Mouse (Mus musculus): Measurements from ENCODE around the gene Angptl8. TPM values are rescaled to one million over a fixed set of nuclear protein-coding genes. Genes with fewer than 3 reads are reported as not detected.

Angptl8 gene
- not detected for polyA plus RNA-seq (2014; fragmentation: Illumina TruSeq; extraction: RNeasy Lipid Tissue Mini Kit (QIAGEN cat#74804); ENCODE audit: low read depth, low replicate concordance)

GRCm38 (mm10) chr9:21835258-21835912 lies at the start of gene Angptl8:
Gene Angptl8 (plus strand): TSS chr9:21835510.

GRCm38 (mm10) chr9:21798345-21799009 lies 36.8 kb upstream of the Angptl8 start, which contains the start of gene Kank2:
Gene Kank2 (minus strand): TSS chr9:21798744.

GRCm38 (mm10) chr9:21852128-21853091 lies 17.1 kb downstream of the Angptl8 start, which contains the start of gene Dock6:
Gene Dock6 (minus strand): TSS chr9:21852635.

Other genes starting within 250 kb of the Angptl8 start
- 55.9 TPM for gene Timm29, start 242.8 kb upstream of the Angptl8 start, polyA plus RNA-seq (2014; fragmentation: Illumina TruSeq; extraction: RNeasy Lipid Tissue Mini Kit (QIAGEN cat#74804); ENCODE audit: low read depth, low replicate concordance)
- 6.8 TPM for gene Yipf2, start 242.7 kb upstream of the Angptl8 start, polyA plus RNA-seq (2014; fragmentation: Illumina TruSeq; extraction: RNeasy Lipid Tissue Mini Kit (QIAGEN cat#74804); ENCODE audit: low read depth, low replicate concordance)
- 3.3 TPM for gene Smarca4, start 219.3 kb upstream of the Angptl8 start, polyA plus RNA-seq (2014; fragmentation: Illumina TruSeq; extraction: RNeasy Lipid Tissue Mini Kit (QIAGEN cat#74804); ENCODE audit: low read depth, low replicate concordance)
- 6.7 TPM for gene Ldlr, start 112.0 kb upstream of the Angptl8 start, polyA plus RNA-seq (2014; fragmentation: Illumina TruSeq; extraction: RNeasy Lipid Tissue Mini Kit (QIAGEN cat#74804); ENCODE audit: low read depth, low replicate concordance)
- 1.2 TPM for gene Spc24, start 75.2 kb upstream of the Angptl8 start, polyA plus RNA-seq (2014; fragmentation: Illumina TruSeq; extraction: RNeasy Lipid Tissue Mini Kit (QIAGEN cat#74804); ENCODE audit: low read depth, low replicate concordance)
- 4.7 TPM for gene Kank2, start 36.8 kb upstream of the Angptl8 start, polyA plus RNA-seq (2014; fragmentation: Illumina TruSeq; extraction: RNeasy Lipid Tissue Mini Kit (QIAGEN cat#74804); ENCODE audit: low read depth, low replicate concordance)
- 3.0 TPM for gene Dock6, start 17.1 kb downstream of the Angptl8 start, polyA plus RNA-seq (2014; fragmentation: Illumina TruSeq; extraction: RNeasy Lipid Tissue Mini Kit (QIAGEN cat#74804); ENCODE audit: low read depth, low replicate concordance)
- gene Rab3d, start 82.7 kb downstream of the Angptl8 start, polyA plus RNA-seq (2014; fragmentation: Illumina TruSeq; extraction: RNeasy Lipid Tissue Mini Kit (QIAGEN cat#74804); ENCODE audit: low read depth, low replicate concordance): 1.9 TPM
- gene Ccdc159, start 92.0 kb downstream of the Angptl8 start, polyA plus RNA-seq (2014; fragmentation: Illumina TruSeq; extraction: RNeasy Lipid Tissue Mini Kit (QIAGEN cat#74804); ENCODE audit: low read depth, low replicate concordance): not detected
- 0.97 TPM for gene Tmem205, start 92.0 kb downstream of the Angptl8 start, polyA plus RNA-seq (2014; fragmentation: Illumina TruSeq; extraction: RNeasy Lipid Tissue Mini Kit (QIAGEN cat#74804); ENCODE audit: low read depth, low replicate concordance)
- not detected for gene Plppr2, start 101.5 kb downstream of the Angptl8 start, polyA plus RNA-seq (2014; fragmentation: Illumina TruSeq; extraction: RNeasy Lipid Tissue Mini Kit (QIAGEN cat#74804); ENCODE audit: low read depth, low replicate concordance)
- 6.1 TPM for gene Swsap1, start 120.2 kb downstream of the Angptl8 start, polyA plus RNA-seq (2014; fragmentation: Illumina TruSeq; extraction: RNeasy Lipid Tissue Mini Kit (QIAGEN cat#74804); ENCODE audit: low read depth, low replicate concordance)
- gene Epor, start 128.0 kb downstream of the Angptl8 start, polyA plus RNA-seq (2014; fragmentation: Illumina TruSeq; extraction: RNeasy Lipid Tissue Mini Kit (QIAGEN cat#74804); ENCODE audit: low read depth, low replicate concordance): not detected
- 2.5 TPM for gene Rgl3, start 153.9 kb downstream of the Angptl8 start, polyA plus RNA-seq (2014; fragmentation: Illumina TruSeq; extraction: RNeasy Lipid Tissue Mini Kit (QIAGEN cat#74804); ENCODE audit: low read depth, low replicate concordance)
- gene Ccdc151, start 167.1 kb downstream of the Angptl8 start, polyA plus RNA-seq (2014; fragmentation: Illumina TruSeq; extraction: RNeasy Lipid Tissue Mini Kit (QIAGEN cat#74804); ENCODE audit: low read depth, low replicate concordance): not detected
- gene Prkcsh, start 167.3 kb downstream of the Angptl8 start, polyA plus RNA-seq (2014; fragmentation: Illumina TruSeq; extraction: RNeasy Lipid Tissue Mini Kit (QIAGEN cat#74804); ENCODE audit: low read depth, low replicate concordance): 7.0 TPM
- gene Elavl3, start 216.5 kb downstream of the Angptl8 start, polyA plus RNA-seq (2014; fragmentation: Illumina TruSeq; extraction: RNeasy Lipid Tissue Mini Kit (QIAGEN cat#74804); ENCODE audit: low read depth, low replicate concordance): 0.16 TPM
- not detected for gene Gm49318, start 235.7 kb downstream of the Angptl8 start, polyA plus RNA-seq (2014; fragmentation: Illumina TruSeq; extraction: RNeasy Lipid Tissue Mini Kit (QIAGEN cat#74804); ENCODE audit: low read depth, low replicate concordance)
- gene Zfp653, start 235.9 kb downstream of the Angptl8 start, polyA plus RNA-seq (2014; fragmentation: Illumina TruSeq; extraction: RNeasy Lipid Tissue Mini Kit (QIAGEN cat#74804); ENCODE audit: low read depth, low replicate concordance): 0.16 TPM
- gene Ecsit, start 249.9 kb downstream of the Angptl8 start, polyA plus RNA-seq (2014; fragmentation: Illumina TruSeq; extraction: RNeasy Lipid Tissue Mini Kit (QIAGEN cat#74804); ENCODE audit: low read depth, low replicate concordance): 8.3 TPM

Measured in kidney, adult 10 weeks (tissue).